Mouse (Mus musculus) brain, embryonic 18.5 days (tissue): ENCODE measurements around the gene Ror1.

ENCODE experiments used
- DNase-seq: peaks from one replicate; pipeline ENCODE4 v3.0.0-alpha.2; 2012; ENCODE audit warnings: low read depth, low spot score

Gene Ror1

GRCm38 (mm10) chr4:100252646-100253045 is 157.1 kb downstream of the Ror1 start:
- DNase-seq = no peak

GRCm38 (mm10) chr4:100253401-100253800 is 157.8 kb downstream of the Ror1 start:
- DNase-seq = no peak

- DNase-seq = no peak
Measured at GRCm38 (mm10) chr4:100253831-100254230, 158.2 kb downstream of the Ror1 start.

GRCm38 (mm10) chr4:100258462-100258861 is 162.9 kb downstream of the Ror1 start:
- no peak for DNase-seq

- no peak for DNase-seq
Measured at GRCm38 (mm10) chr4:100263917-100264316, 168.3 kb downstream of the Ror1 start.

GRCm38 (mm10) chr4:100271059-100271735 is 175.6 kb downstream of the Ror1 start:
- DNase-seq = no peak

GRCm38 (mm10) chr4:100271736-100272127 is 176.1 kb downstream of the Ror1 start:
- DNase-seq = no peak

GRCm38 (mm10) chr4:100273356-100273755 is 177.8 kb downstream of the Ror1 start:
- DNase-seq = no peak

- no peak for DNase-seq
Measured at GRCm38 (mm10) chr4:100273807-100274480, 178.4 kb downstream of the Ror1 start.

- DNase-seq = no peak
Measured at GRCm38 (mm10) chr4:100276482-100276881, 180.9 kb downstream of the Ror1 start.

GRCm38 (mm10) chr4:100276970-100277369 is 181.4 kb downstream of the Ror1 start:
- DNase-seq = no peak

GRCm38 (mm10) chr4:100283171-100283880 is 187.7 kb downstream of the Ror1 start:
- DNase-seq = no peak

GRCm38 (mm10) chr4:100284528-100284927 is 188.9 kb downstream of the Ror1 start:
- DNase-seq = no peak

GRCm38 (mm10) chr4:100286111-100286541 is 190.5 kb downstream of the Ror1 start:
- DNase-seq = no peak

- DNase-seq = no peak
Measured at GRCm38 (mm10) chr4:100286800-100287199, 191.2 kb downstream of the Ror1 start.

- DNase-seq = no peak
Measured at GRCm38 (mm10) chr4:100287829-100288228, 192.2 kb downstream of the Ror1 start.

GRCm38 (mm10) chr4:100291015-100291651 is 195.5 kb downstream of the Ror1 start:
- no peak for DNase-seq

GRCm38 (mm10) chr4:100297678-100298077 is 202.1 kb downstream of the Ror1 start:
- DNase-seq = no peak

GRCm38 (mm10) chr4:100298566-100298965 is 203.0 kb downstream of the Ror1 start:
- DNase-seq = no peak

GRCm38 (mm10) chr4:100300171-100300570 is 204.6 kb downstream of the Ror1 start:
- no peak for DNase-seq

- no peak for DNase-seq
Measured at GRCm38 (mm10) chr4:100301423-100301822, 205.8 kb downstream of the Ror1 start.

- no peak for DNase-seq
Measured at GRCm38 (mm10) chr4:100307365-100307764, 211.8 kb downstream of the Ror1 start.
